In the genomic region with DNA sequence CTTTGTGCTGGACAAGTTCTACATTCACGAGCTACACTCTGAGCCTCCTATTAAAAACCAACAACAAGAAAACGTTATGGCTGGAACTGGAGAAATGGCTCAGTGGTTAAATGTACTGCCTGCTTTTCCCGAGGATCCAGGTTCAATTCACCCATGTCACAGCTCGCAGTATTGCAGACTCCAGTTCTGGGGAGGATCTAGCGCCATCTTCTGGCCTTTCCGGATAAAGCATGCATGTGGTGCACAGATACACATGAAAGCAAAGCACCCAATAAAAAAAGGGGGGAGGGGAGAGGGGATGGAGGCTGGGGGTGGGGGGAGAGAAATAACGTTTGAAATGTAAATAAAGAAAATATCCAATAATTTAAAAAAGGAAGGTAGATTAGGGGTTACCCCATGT, we compare ENCODE assay signal across 9 mouse cellular contexts. TPM values are rescaled to one million over a fixed set of nuclear protein-coding genes. Genes with fewer than 3 reads are reported as not detected.
DNase-seq lines count a peak whose midpoint lies in the region; ATAC-seq and TF ChIP-seq lines count a peak whose summit lies in the region.
"Had no signal": no experiment of that assay in that cellular context is flagged by ENCODE, and none has a peak within 500 bp of the region (broad histone marks: within the 10 kb centered on the region; RNA-seq: fewer than 3 reads in every experiment).

No protein-coding gene starts in this region.

- WGBS in limb, embryonic 11.5 days: 20% methylated on average over 7 of the region's 7 CpGs

- TF ChIP-seq POLR2A in MEL (IDR thresholded peaks at IDR 0.05; ENCODE audit: control insufficient read depth in 1 of 2, insufficient read depth in 1 of 2, low read depth in 1 of 2, low read length in 2 of 2, poor library complexity in 1 of 2): no peak

- H3K9ac ChIP-seq in MEL (ENCODE audit: control insufficient read depth, low read depth, low read length, poor library complexity, severe bottlenecking): no peak overlapping the region
- H3K9ac ChIP-seq in limb, embryonic 11.5 days (ENCODE audit: low read length): no peak overlapping the region
- H3K9ac ChIP-seq: midbrain, embryonic 12.5 days had no signal

- H3K79me2 ChIP-seq in MEL (ENCODE audit: control insufficient read depth, insufficient read depth, low read length, poor library complexity): no peaks in the 10 kb centered on the region

- ATAC-seq in erythroblast, adult 5-6 weeks (replicated peaks; ENCODE audit: low FRiP score, poor library complexity, severe bottlenecking): 0 out of 2 replicates have a peak, but pooled peaks have one; percentile 55
- no peak for ATAC-seq in limb, embryonic 11.5 days (ENCODE audit: insufficient number of reproducible peaks, low FRiP score, low TSS enrichment, low read depth)

- H3K27me3 ChIP-seq in MEL (ENCODE audit: control insufficient read depth in 1 of 2, insufficient read depth in 2 of 2, low read length in 2 of 2): peaks cover 4 to 8% of the 10 kb centered on the region in 2 experiments; a peak in 3 of 4 replicates
- H3K27me3 ChIP-seq in limb, embryonic 11.5 days (ENCODE audit: control insufficient read depth, insufficient read depth, low read length): no peaks in the 10 kb centered on the region
- H3K27me3 ChIP-seq: midbrain, embryonic 12.5 days had no signal

- H3K27ac ChIP-seq in MEL (ENCODE audit: control insufficient read depth, low read depth, low read length): no peak overlapping the region
- H3K27ac ChIP-seq in limb, embryonic 11.5 days (replicated peaks; ENCODE audit: low read depth, low read length): no peak overlapping the region
- H3K27ac ChIP-seq: midbrain, embryonic 12.5 days had no signal

- no peaks in the 10 kb centered on the region for H3K4me1 ChIP-seq in MEL (ENCODE audit: control insufficient read depth in 1 of 2, insufficient read depth in 2 of 2, low read length in 2 of 2)
- H3K4me1 ChIP-seq in limb, embryonic 11.5 days (ENCODE audit: control insufficient read depth, insufficient read depth, low read length): no peaks in the 10 kb centered on the region
- H3K4me1 ChIP-seq: midbrain, embryonic 12.5 days had no signal

- no peak for TF ChIP-seq EP300 in MEL (IDR thresholded peaks at IDR 0.05; ENCODE audit: low read depth in 1 of 2, low read length in 2 of 2)

- no peaks in the 10 kb centered on the region for H3K9me3 ChIP-seq in MEL (replicated peaks; ENCODE audit: insufficient read depth, low read length)
- no peaks in the 10 kb centered on the region for H3K9me3 ChIP-seq in limb, embryonic 11.5 days (ENCODE audit: control insufficient read depth, low read length)
- H3K9me3 ChIP-seq: midbrain, embryonic 12.5 days had no signal

- no peak overlapping the region for H3K4me3 ChIP-seq in MEL (ENCODE audit: control insufficient read depth in 1 of 2, insufficient read depth in 1 of 2, low read depth in 2 of 2, low read length in 2 of 2)
- no peak overlapping the region for H3K4me3 ChIP-seq in limb, embryonic 11.5 days (ENCODE audit: low read depth, low read length)
- H3K4me3 ChIP-seq: midbrain, embryonic 12.5 days had no signal

- no peaks in the 10 kb centered on the region for H3K36me3 ChIP-seq in MEL (ENCODE audit: control insufficient read depth in 1 of 2, insufficient read depth in 2 of 2, low read length in 2 of 2)
- no peaks in the 10 kb centered on the region for H3K36me3 ChIP-seq in limb, embryonic 11.5 days (ENCODE audit: control insufficient read depth, insufficient read depth, low read length)
- H3K36me3 ChIP-seq: midbrain, embryonic 12.5 days had no signal

- peak; percentile 59 for DNase-seq in layer of hippocampus, adult 11-12 months (ENCODE audit: low spot score)
- DNase-seq in layer of hippocampus, adult 9-10 months (ENCODE audit: low spot score): no peak
- peak; percentile 66 for DNase-seq in MEL (ENCODE audit: low read depth, low spot score)
- peak; percentile 71 for DNase-seq in adrenal gland, postnatal 25 days
- DNase-seq in limb, embryonic 11.5 days (ENCODE audit: low spot score): peak; percentile 89
- peak; percentile 54 for DNase-seq in retina, embryonic 14.5 days (ENCODE audit: low spot score)
- no peak for DNase-seq in heart, adult 11 months

- TF ChIP-seq CTCF in MEL (IDR thresholded peaks at IDR 0.05 in 2 of 3, conservative IDR thresholded peaks at IDR 0.05 in 1 of 3; ENCODE audit: control insufficient read depth in 1 of 3, insufficient read depth in 1 of 3, low read depth in 2 of 3, low read length in 3 of 3, poor library complexity in 1 of 3, severe bottlenecking in 1 of 3): peak; percentile 61 to 74 (median 67)

- peak; percentile 52 for TF ChIP-seq RAD21 in MEL (IDR thresholded peaks at IDR 0.05; ENCODE audit: low read depth, low read length)

- H3K4me2 ChIP-seq in limb, embryonic 11.5 days (ENCODE audit: low read depth, severe bottlenecking): no peak overlapping the region
- H3K4me2 ChIP-seq: midbrain, embryonic 12.5 days had no signal

TF ChIP-seq in MEL, 35 proteins besides CTCF, POLR2A, EP300 and RAD21:
- TF ChIP-seq MAX (IDR thresholded peaks at IDR 0.05; ENCODE audit: low read length): 0 out of 2 replicates have a peak, but pooled peaks have one; percentile 26
- TF ChIP-seq TAL1 (IDR thresholded peaks at IDR 0.05; ENCODE audit: low read length): no peak
- no peak for TF ChIP-seq ZKSCAN1 (IDR thresholded peaks at IDR 0.05; ENCODE audit: low read depth, low read length)
- TF ChIP-seq UBTF (IDR thresholded peaks at IDR 0.05; ENCODE audit: borderline replicate concordance, insufficient read depth, low read depth, low read length): no peak
- no peak for TF ChIP-seq NELFE (IDR thresholded peaks at IDR 0.05; ENCODE audit: low read depth, low read length)
- no peak for TF ChIP-seq E2F4 (IDR thresholded peaks at IDR 0.05; ENCODE audit: borderline replicate concordance, low read depth, low read length)
- peak; percentile 16; the same call in 1 of the 2 replicates for TF ChIP-seq ZC3H11A (IDR thresholded peaks at IDR 0.05; ENCODE audit: low read depth, low read length)
- TF ChIP-seq RCOR1 (IDR thresholded peaks at IDR 0.05; ENCODE audit: low read depth, low read length): no peak
- TF ChIP-seq POLR2AphosphoS5 (IDR thresholded peaks at IDR 0.05; ENCODE audit: borderline replicate concordance, low read depth, low read length): no peak
- TF ChIP-seq TCF12 (IDR thresholded peaks at IDR 0.05; ENCODE audit: low read depth, low read length): no peak
- no peak for TF ChIP-seq TBP (IDR thresholded peaks at IDR 0.05; ENCODE audit: low read depth, low read length)
- TF ChIP-seq SMC3 (IDR thresholded peaks at IDR 0.05; ENCODE audit: low read depth, low read length): peak; percentile 52
- no peak for TF ChIP-seq USF1 (IDR thresholded peaks at IDR 0.05; ENCODE audit: low read depth, low read length)
- TF ChIP-seq MXI1 (IDR thresholded peaks at IDR 0.05; ENCODE audit: low read depth, low read length): no peak
- TF ChIP-seq ELF1 (IDR thresholded peaks at IDR 0.05; ENCODE audit: low read depth, low read length): no peak
- no peak for TF ChIP-seq GATA1 (IDR thresholded peaks at IDR 0.05; ENCODE audit: low read depth, low read length)
- TF ChIP-seq ZNF384 (IDR thresholded peaks at IDR 0.05; ENCODE audit: low read depth, low read length): no peak
- TF ChIP-seq GABPA (IDR thresholded peaks at IDR 0.05; ENCODE audit: low read depth, low read length): no peak
- no peak for TF ChIP-seq MYB (IDR thresholded peaks at IDR 0.05; ENCODE audit: low read depth, low read length)
- TF ChIP-seq ZMIZ1 (IDR thresholded peaks at IDR 0.05; ENCODE audit: low read depth, low read length): no peak
- TF ChIP-seq CHD1 (IDR thresholded peaks at IDR 0.05; ENCODE audit: low read depth, low read length): no peak
- no peak for TF ChIP-seq HCFC1 (IDR thresholded peaks at IDR 0.05; ENCODE audit: low read depth, low read length)
- no peak for TF ChIP-seq BHLHE40 (IDR thresholded peaks at IDR 0.05; ENCODE audit: borderline replicate concordance, low read depth, low read length)

RNA-seq across cellular contexts. Expression of gene Ptprf, which starts 45.5 kb away (rescaled TPM):
- 0.04 TPM in 1 of 2 replicates, not detected in the other for total RNA-seq in MEL (2012; rRNA removed)
- not detected for polyA plus RNA-seq in MEL (2012; ENCODE audit: insufficient read depth in 1 of 2, insufficient read length in 2 of 2, low read depth in 1 of 2, low replicate concordance in 2 of 2, missing spikeins in 1 of 2)
- total RNA-seq in adrenal gland, postnatal 25 days (2021): 55.0 and 60.3 TPM in 2 replicates
- not detected in 2 replicates for total RNA-seq in erythroblast, adult 5-6 weeks (2015; ENCODE audit: low replicate concordance)
- total RNA-seq in erythroblast, adult 5-6 weeks (2017; ENCODE audit: low replicate concordance): not detected in 2 replicates
- 46.8 and 51.0 TPM in 2 replicates for polyA plus RNA-seq in limb, embryonic 11.5 days (2014; fragmentation: Nextera tagmentation; extraction: Ambion mirVana)

Comparison
In these comparisons a context has a peak if more than half of its experiments do, and no peak if none do; other contexts are left out.
1. DNase-seq: peak in layer of hippocampus, adult 11-12 months (single experiment), MEL (single experiment), adrenal gland, postnatal 25 days (single experiment), limb, embryonic 11.5 days (single experiment) and retina, embryonic 14.5 days (single experiment); none in layer of hippocampus, adult 9-10 months (single experiment) and heart, adult 11 months (single experiment).
2. RNA of gene Ptprf, which starts 45.5 kb away (total RNA-seq): 55.0 to 60.3 TPM in adrenal gland, postnatal 25 days; 0.04 TPM in MEL and not detected in erythroblast, adult 5-6 weeks; every median in the first group is over 10 times any median in the second.